11 mouse cellular contexts compared by ENCODE assay signal in the genomic region with DNA sequence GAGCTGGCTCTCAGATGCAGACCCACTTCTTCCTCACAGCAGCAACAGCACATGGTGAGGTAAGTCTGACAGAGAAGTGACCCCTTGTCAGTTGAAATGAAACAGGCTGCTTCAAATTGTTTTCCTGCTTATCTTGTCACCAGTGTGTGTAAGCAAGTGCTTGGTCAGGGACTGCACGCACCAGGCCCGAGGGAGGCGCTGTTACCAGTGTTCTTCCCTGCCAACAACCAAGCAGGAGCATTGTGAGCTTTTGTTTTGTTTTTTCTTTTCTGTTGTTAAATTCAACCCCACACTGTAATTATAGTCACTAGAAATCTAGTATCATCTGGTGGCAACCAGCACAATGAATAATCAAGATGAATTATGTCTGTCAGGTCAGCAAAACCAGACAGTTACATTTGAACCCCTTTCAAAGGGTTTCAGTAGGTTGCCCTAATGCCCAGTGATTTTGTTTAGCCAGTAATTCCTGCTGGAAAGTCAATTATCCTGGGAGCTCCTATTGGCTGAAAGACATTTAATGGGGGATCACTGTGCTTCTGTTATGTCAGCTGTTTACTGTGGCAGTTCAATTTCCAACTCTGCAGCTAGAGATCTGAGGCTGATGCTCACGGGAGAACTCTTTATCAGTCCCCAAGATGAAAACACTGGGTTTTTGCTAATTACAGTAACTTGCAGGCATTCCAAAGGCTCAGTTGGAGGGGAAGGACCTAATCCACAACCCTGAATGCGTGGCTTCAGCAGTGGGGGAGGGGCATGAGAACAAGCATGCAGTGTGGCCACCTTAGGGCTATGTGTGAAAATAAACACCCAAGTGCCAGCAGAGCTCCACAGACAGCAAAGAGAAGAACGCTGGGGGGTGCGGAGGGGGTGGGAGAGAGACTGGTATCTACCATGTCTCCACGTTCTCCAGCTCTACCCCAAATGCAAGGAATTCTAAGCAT. TPM values are rescaled to one million over a fixed set of nuclear protein-coding genes. Genes with fewer than 3 reads are reported as not detected.
A peak's percentile ranks its signal among the peaks of the same experiment; 100 is the strongest.
DNase-seq lines count a peak whose midpoint lies in the region; ATAC-seq lines count a peak whose summit lies in the region.
"Had no signal": no experiment of that assay in that cellular context is flagged by ENCODE, and none has a peak within 500 bp of the region (broad histone marks: within the 10 kb centered on the region; RNA-seq: fewer than 3 reads in every experiment).

No protein-coding gene starts in this region.

- no peak overlapping the region for H3K9ac ChIP-seq in heart, embryonic 13.5 days
- H3K9ac ChIP-seq: liver, embryonic 13.5 days had no signal

- H3K27ac ChIP-seq in heart, embryonic 13.5 days (replicated peaks) = peak overlapping the region; percentile 54
- peak overlapping the region; percentile 78 for H3K27ac ChIP-seq in limb, embryonic 10.5 days
- H3K27ac ChIP-seq: liver, embryonic 13.5 days had no signal

- WGBS in heart, embryonic 13.5 days = 21% methylated on average over 8 of the region's 8 CpGs
- WGBS in limb, embryonic 10.5 days = 13% methylated on average over 8 of the region's 8 CpGs

- H3K4me3 ChIP-seq in heart, embryonic 13.5 days = no peak overlapping the region
- H3K4me3 ChIP-seq in limb, embryonic 10.5 days = peak overlapping the region; percentile 11
- H3K4me3 ChIP-seq: liver, embryonic 13.5 days had no signal

- no peak overlapping the region for H3K4me2 ChIP-seq in heart, embryonic 13.5 days
- H3K4me2 ChIP-seq: liver, embryonic 13.5 days had no signal

- peaks cover 13% of the 10 kb centered on the region; the same call in 1 of the 2 replicates for H3K36me3 ChIP-seq in heart, embryonic 13.5 days
- peaks cover 16% of the 10 kb centered on the region for H3K36me3 ChIP-seq in limb, embryonic 10.5 days

- H3K27me3 ChIP-seq in heart, embryonic 13.5 days (replicated peaks) = no peaks in the 10 kb centered on the region
- no peaks in the 10 kb centered on the region for H3K27me3 ChIP-seq in limb, embryonic 10.5 days (ENCODE audit: low read depth, poor library complexity, severe bottlenecking)
- H3K27me3 ChIP-seq: liver, embryonic 13.5 days had no signal

- H3K9me3 ChIP-seq in heart, embryonic 13.5 days = no peaks in the 10 kb centered on the region
- no peaks in the 10 kb centered on the region for H3K9me3 ChIP-seq in limb, embryonic 10.5 days (replicated peaks)
- H3K9me3 ChIP-seq: liver, embryonic 13.5 days had no signal

- no peak for ATAC-seq in heart, embryonic 13.5 days (ENCODE audit: extremely low read depth, insufficient number of reproducible peaks, low FRiP score, low TSS enrichment)
- no peak for ATAC-seq in megakaryocyte-erythroid progenitor cell, adult 5-6 weeks (replicated peaks; ENCODE audit: low FRiP score, low TSS enrichment, poor library complexity, severe bottlenecking)
- ATAC-seq: activated CD4-positive, CD25-positive, alpha-beta regulatory T cell, adult 4 months had no signal

- DNase-seq in heart, adult 8-10 months (ENCODE audit: low spot score) = no peak
- peak; percentile 34 for DNase-seq in thymus, postnatal 14 days
- no peak for DNase-seq in thymus, postnatal 36 days
- no peak for DNase-seq in limb, embryonic 10.5 days (ENCODE audit: low spot score)
- DNase-seq in adrenal gland, postnatal 25 days = no peak
- DNase-seq in adrenal gland, adult 18-20 months (ENCODE audit: low spot score in 2 of 2) = no peak
- DNase-seq: cerebellum, adult 11 months; liver, embryonic 13.5 days had no signal

- H3K4me1 ChIP-seq in heart, embryonic 13.5 days = peaks cover 99% of the 10 kb centered on the region
- peaks cover 100% of the 10 kb centered on the region for H3K4me1 ChIP-seq in limb, embryonic 10.5 days

RNA-seq across cellular contexts. Expression of a gene that starts 24.5 kb away (rescaled TPM):
- polyA plus RNA-seq in heart, embryonic 13.5 days (2015; fragmentation: Nextera tagmentation; extraction: Ambion mirVana) = 11.3 and 12.3 TPM in 2 replicates
- total RNA-seq in heart, adult 8-10 months (2022) = 1 to 10 TPM; 2.9 to 5.4 (median 3.4) TPM
- polyA plus RNA-seq in limb, embryonic 10.5 days (2016; fragmentation: Nextera tagmentation; extraction: Ambion mirVana) = 56.8 and 62.9 TPM in 2 replicates
- total RNA-seq in megakaryocyte-erythroid progenitor cell, adult 5-6 weeks (2014; fragmentation: Nextera tagmentation) = 2.3 and 3.4 TPM in 2 replicates
- total RNA-seq in megakaryocyte-erythroid progenitor cell, adult 5-6 weeks (2017) = 1.5 and 3.2 TPM in 2 replicates
- total RNA-seq in adrenal gland, postnatal 25 days (2021) = 3.9 and 4.9 TPM in 2 replicates
- 1 to 10 TPM; 5.4 to 7.1 TPM for total RNA-seq in adrenal gland, adult 18-20 months (2021)

RNA-seq across cellular contexts. Expression of a gene that starts 46.4 kb away (rescaled TPM):
- polyA plus RNA-seq in heart, embryonic 13.5 days (2015; fragmentation: Nextera tagmentation; extraction: Ambion mirVana) = 56.1 and 57.1 TPM in 2 replicates
- 10 to 100 TPM; 23.8 to 36.5 (median 29.3) TPM for total RNA-seq in heart, adult 8-10 months (2022)
- polyA plus RNA-seq in limb, embryonic 10.5 days (2016; fragmentation: Nextera tagmentation; extraction: Ambion mirVana) = 93.2 and 95.9 TPM in 2 replicates
- total RNA-seq in megakaryocyte-erythroid progenitor cell, adult 5-6 weeks (2014; fragmentation: Nextera tagmentation) = 58.1 and 73.0 TPM in 2 replicates
- total RNA-seq in megakaryocyte-erythroid progenitor cell, adult 5-6 weeks (2017) = 24.7 and 36.4 TPM in 2 replicates
- total RNA-seq in adrenal gland, postnatal 25 days (2021) = 71.1 and 91.1 TPM in 2 replicates
- 10 to 100 TPM; 63.6 to 74.9 TPM for total RNA-seq in adrenal gland, adult 18-20 months (2021)
